Mouse (Mus musculus): ENCODE measurements around the gene Zfand2b.

DNA sequence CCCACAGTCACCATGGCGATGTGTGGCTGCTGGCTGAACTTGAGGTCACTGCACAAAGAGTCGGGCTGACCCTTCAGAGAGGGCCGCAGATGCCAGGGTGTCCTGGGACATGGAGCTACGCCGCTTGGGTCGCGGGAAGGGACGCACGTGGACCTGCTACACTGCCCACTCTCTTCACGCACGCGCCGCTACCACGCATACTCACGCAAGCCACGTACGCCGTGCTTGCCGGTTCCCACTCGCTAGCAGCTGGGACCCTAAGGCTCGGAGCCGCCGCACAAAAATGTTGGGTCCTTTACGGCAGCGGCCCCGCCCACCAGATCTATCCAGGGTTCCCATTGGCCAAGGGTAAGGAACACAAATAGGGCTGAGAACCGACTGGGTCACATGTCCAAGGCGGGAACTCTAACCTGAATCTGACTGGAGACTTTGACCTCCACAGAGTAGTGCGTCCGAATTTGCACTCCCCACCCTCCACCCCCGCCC lies 11.7 kb downstream of the Zfand2b start, which contains the start of gene Abcb6:
- TF ChIP-seq GATA1 (IDR thresholded peaks at IDR 0.05; ENCODE audit: borderline replicate concordance, low read length): no peak
- TF ChIP-seq FLI1 (IDR thresholded peaks at IDR 0.05; ENCODE audit: low read length): no peak

Data from megakaryocyte, embryonic 14.5 days (primary cell).